Mouse (Mus musculus) heart, embryonic 14.5 days (tissue): ENCODE measurements around the gene Exoc4. TPM values are rescaled to one million over a fixed set of nuclear protein-coding genes. Genes with fewer than 3 reads are reported as not detected.

Experiments
- ATAC-seq: fragments of 200-750 bp; cut with Nextera tagmentation; 2 replicates; pipeline ENCODE4 v1.8.0; 2017; ENCODE audit warnings: low read depth, moderate TSS enrichment; ENCODE audit not compliant: insufficient number of reproducible peaks, insufficient read depth, low FRiP score
- H3K27ac ChIP-seq, 2 experiments: fragments of 200-500 bp in 1 of 2; fragments of 300-500 bp in 1 of 2; sonication (generic) in 1 of 2; replicated peaks in 1 of 2; 2 replicates each; pipeline ENCODE4 v1.5.1; 2012 to 2014; ENCODE audit warnings: low read depth in 2 of 2, low read length in 2 of 2, control low read depth in 1 of 2, mild to moderate bottlenecking in 1 of 2, mixed read lengths in 1 of 2; ENCODE audit not compliant: control insufficient read depth in 1 of 2, insufficient read depth in 1 of 2
- H3K27me3 ChIP-seq: fragments of 300-500 bp; sonication (generic); 2 replicates; pipeline ENCODE4 v1.6.1; 2014; ENCODE audit warnings: mild to moderate bottlenecking, low read length, control low read depth; ENCODE audit not compliant: control insufficient read depth, insufficient read depth
- H3K36me3 ChIP-seq: fragments of 300-500 bp; sonication (generic); 2 replicates; pipeline ENCODE4 v1.6.1; 2014; ENCODE audit warnings: mild to moderate bottlenecking, control low read depth, low read length, mixed read lengths; ENCODE audit not compliant: control insufficient read depth, insufficient read depth
- H3K4me1 ChIP-seq, 2 experiments: fragments of 200-500 bp in 1 of 2; fragments of 300-500 bp in 1 of 2; sonication (generic) in 1 of 2; 2 replicates each; pipeline ENCODE4 v1.6.1; 2012 to 2014; ENCODE audit warnings: low read length in 2 of 2, control low read depth in 1 of 2, mixed read lengths in 1 of 2; ENCODE audit not compliant: control insufficient read depth in 2 of 2, insufficient read depth in 2 of 2
- H3K4me2 ChIP-seq: fragments of 300-500 bp; sonication (generic); 2 replicates; pipeline ENCODE4 v1.6.1; 2014; ENCODE audit warnings: mild to moderate bottlenecking, low read length
- H3K4me3 ChIP-seq, 2 experiments: fragments of 200-500 bp in 1 of 2; fragments of 300-500 bp in 1 of 2; sonication (generic) in 1 of 2; 2 replicates each; pipeline ENCODE4 v1.5.1; 2012 to 2014; ENCODE audit warnings: low read length in 2 of 2, mild to moderate bottlenecking in 2 of 2, control low read depth in 1 of 2, low read depth in 1 of 2, moderate library complexity in 1 of 2; ENCODE audit not compliant: control insufficient read depth in 1 of 2, insufficient read depth in 1 of 2
- H3K9ac ChIP-seq: fragments of 300-500 bp; sonication (generic); 2 replicates; pipeline ENCODE4 v1.6.1; 2014; ENCODE audit warnings: mild to moderate bottlenecking, low read length
- H3K9me3 ChIP-seq: fragments of 300-500 bp; sonication (generic); 2 replicates; pipeline ENCODE4 v1.6.1; 2016; ENCODE audit warnings: low read length, control low read depth; ENCODE audit not compliant: control insufficient read depth
- WGBS: fragments of 180-500 bp; shearing (Covaris S2); extraction: QIAGEN DNeasy Blood & Tissue Kit; methylation state at CpG from one replicate; pipeline ENCODE4 v1.1.7; 2014; 5-methylcytosine and 5-hydroxymethylcytosine counted together
- polyA plus RNA-seq: library from polyadenylated mRNA; unstranded; fragments of >200 nt; fragmentation: Nextera tagmentation; extraction: Ambion mirVana; gene quantifications from 2 replicates; pipeline ENCODE4 v1.2.1, GENCODE M21; 2014

Exoc4 gene
- polyA plus RNA-seq, 1 experiment from 2014 or later = 26.0 TPM

DNA sequence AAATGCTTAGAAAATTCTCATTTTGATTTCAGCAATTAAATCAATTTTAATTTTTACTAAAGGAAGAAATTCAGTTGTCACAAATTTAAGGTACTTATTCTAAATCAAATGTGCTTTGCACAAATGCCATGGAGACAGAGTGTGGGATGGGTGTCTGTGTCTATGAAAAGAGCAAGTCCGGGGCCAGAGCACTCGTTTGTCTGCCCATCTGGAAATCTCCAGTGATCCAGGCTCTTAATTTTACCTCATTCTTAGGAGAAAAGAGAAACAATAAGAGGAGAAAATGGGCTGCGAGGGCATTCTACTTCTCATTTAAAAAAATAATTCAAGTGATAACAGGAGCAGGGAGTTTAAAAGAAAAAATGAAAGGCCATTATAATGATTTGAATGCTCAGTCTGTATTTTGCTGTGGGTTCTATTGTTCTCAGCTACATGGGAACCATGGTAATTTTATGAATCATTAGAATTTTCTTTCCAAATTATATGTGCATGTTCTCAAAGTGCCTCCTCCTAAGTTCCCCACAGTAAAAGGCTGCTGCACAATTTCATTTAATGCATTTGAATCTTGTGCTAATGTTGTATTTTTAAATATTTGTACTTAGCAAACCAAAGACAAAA is 554.7 kb downstream of the Exoc4 start:
- ATAC-seq = no peak
- 76% methylated on average over 3 of the region's 3 CpGs for WGBS
- Histone ChIP-seq H3K4me2 (no peak overlapping the region), H3K27ac (no peak overlapping the region), H3K27me3 (no peaks in the 10 kb centered on the region), H3K4me1 (no peaks in the 10 kb centered on the region), H3K9me3 (no peaks in the 10 kb centered on the region), H3K9ac (no peak overlapping the region), H3K4me3 (no peak overlapping the region), H3K36me3 (no peaks in the 10 kb centered on the region)

DNA sequence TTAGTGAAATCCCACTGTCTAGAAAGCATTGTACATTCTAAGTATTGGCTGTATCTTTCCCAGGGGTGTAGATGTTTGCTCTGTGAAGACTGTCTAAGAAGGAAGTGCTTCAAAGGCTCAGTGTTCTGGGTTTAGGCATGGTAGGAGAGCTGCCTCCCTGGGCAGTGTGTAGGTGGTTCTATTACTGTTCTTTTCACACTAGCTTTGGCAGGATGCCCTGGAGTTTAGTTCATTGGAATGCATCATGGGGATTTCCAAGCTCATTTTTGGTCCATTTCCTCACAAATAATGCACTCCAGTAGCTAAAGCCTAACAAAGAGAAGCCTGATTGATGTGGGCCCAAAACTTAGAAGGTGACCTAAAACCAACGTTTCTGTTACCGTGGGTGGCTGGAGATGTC is 555.9 kb downstream of the Exoc4 start:
- no peaks in the 10 kb centered on the region for H3K27me3 ChIP-seq
- WGBS = 84% methylated on average over 2 of the region's 2 CpGs

DNA sequence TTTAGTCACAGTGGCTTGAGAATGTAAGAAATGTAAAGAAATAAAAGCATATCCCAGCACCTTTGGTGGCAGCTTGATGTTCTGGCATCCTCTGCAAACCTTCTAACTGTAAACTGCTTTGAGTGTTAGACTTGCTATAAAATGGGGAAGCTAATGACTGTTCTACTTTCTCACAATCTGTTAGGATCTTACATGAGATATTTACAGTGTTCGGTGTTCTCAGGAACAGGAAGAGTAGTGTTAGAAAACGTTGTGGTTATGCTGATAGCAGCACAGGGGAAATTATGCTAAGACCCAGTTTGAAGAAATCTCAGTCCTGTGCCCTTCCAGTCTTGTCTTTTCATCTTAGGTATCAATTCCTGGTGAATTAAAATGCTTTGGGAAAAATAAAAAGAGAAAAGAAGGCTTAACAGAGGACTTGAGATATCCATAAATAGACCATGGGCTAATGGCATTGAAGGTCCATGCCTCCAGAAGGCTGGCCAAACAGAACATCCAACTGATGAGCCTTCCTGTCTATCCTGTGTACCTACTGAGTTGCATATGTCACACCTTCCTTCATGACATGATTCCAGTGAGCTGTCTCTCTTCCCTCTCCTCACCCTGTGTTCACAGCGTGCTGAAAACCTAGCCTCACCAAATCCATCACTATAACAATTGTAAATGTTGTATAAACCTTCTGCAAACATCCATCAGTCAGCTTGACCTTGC is 557.3 kb downstream of the Exoc4 start:
- Histone ChIP-seq H3K36me3 (no peaks in the 10 kb centered on the region), H3K9ac (no peak overlapping the region), H3K4me2 (no peak overlapping the region), H3K27ac (no peak overlapping the region), H3K4me3 (no peak overlapping the region), H3K4me1 (peaks cover 0 to 5% of the 10 kb centered on the region in 2 experiments; a peak in 2 of 4 replicates), H3K9me3 (no peaks in the 10 kb centered on the region), H3K27me3 (no peaks in the 10 kb centered on the region)
- no peak for ATAC-seq
- WGBS = 66% methylated on average over 3 of the region's 3 CpGs

More for the DNA sequence above, 555.9 kb downstream of the Exoc4 start:
- Histone ChIP-seq H3K9me3 (no peaks in the 10 kb centered on the region), H3K36me3 (no peaks in the 10 kb centered on the region), H3K4me3 (no peak overlapping the region), H3K4me1 (no peaks in the 10 kb centered on the region), H3K4me2 (no peak overlapping the region), H3K27ac (no peak overlapping the region), H3K9ac (no peak overlapping the region)
- no peak for ATAC-seq

DNA sequence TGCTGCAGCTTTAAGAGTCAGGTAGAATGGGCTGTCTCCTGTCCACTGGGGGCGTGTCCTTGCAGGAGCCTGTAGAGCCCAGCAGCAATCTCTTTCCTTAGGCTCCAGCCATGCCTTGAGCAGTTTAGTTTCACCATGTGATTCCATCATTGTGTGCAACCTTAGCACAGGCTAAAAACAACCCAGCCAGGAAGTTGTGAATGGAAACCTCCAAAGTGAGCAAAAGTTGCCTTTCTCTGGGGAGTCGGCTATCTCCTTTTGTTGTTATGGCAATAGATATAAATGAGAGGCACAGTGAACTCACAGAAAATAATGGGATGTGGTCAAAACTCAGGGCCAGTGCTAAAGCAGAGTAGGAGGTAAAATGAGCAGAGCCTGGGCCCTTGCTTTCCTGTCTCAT is 565.5 kb downstream of the Exoc4 start:
- WGBS = 39% methylated on average over 2 of the region's 2 CpGs
- H3K36me3 ChIP-seq = 0 out of 2 replicates have a peak, but pooled peaks cover 4% of the 10 kb centered on the region
- H3K27me3 ChIP-seq = no peaks in the 10 kb centered on the region
- H3K9ac ChIP-seq = no peak overlapping the region
- no peak overlapping the region for H3K4me2 ChIP-seq
- H3K4me1 ChIP-seq = peaks cover 0 to 9% of the 10 kb centered on the region in 2 experiments; a peak in 2 of 4 replicates
- H3K4me3 ChIP-seq = no peak overlapping the region
- H3K27ac ChIP-seq = no peak overlapping the region
- ATAC-seq = no peak
- H3K9me3 ChIP-seq = no peaks in the 10 kb centered on the region

DNA sequence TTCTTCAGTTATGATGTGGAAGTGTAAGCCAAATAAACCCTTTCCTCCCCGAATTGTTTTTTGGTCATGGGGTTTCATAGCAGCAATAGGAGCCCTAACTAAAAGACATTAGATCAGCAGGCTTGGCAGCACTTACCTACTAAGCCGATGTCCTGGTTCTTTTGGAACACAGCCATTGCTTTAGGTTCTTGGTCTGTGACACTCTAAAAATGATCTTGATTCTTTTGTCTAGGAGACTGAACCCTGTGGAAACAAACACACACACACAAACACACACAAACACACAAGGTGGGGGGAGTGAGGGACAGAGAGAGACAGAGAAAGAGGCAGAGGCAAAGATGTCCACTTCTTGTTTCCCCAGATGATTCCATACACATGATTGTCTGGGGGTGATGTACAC is 574.3 kb downstream of the Exoc4 start:
- Histone ChIP-seq H3K4me2 (no peak overlapping the region), H3K9ac (no peak overlapping the region), H3K9me3 (no peaks in the 10 kb centered on the region), H3K4me1 (peaks cover 17 to 20% of the 10 kb centered on the region in 2 experiments), H3K36me3 (no peaks in the 10 kb centered on the region), H3K27ac (no peak overlapping the region), H3K4me3 (no peak overlapping the region), H3K27me3 (no peaks in the 10 kb centered on the region)
- 76% methylated on average over 2 of the region's 2 CpGs for WGBS
- ATAC-seq = no peak

DNA sequence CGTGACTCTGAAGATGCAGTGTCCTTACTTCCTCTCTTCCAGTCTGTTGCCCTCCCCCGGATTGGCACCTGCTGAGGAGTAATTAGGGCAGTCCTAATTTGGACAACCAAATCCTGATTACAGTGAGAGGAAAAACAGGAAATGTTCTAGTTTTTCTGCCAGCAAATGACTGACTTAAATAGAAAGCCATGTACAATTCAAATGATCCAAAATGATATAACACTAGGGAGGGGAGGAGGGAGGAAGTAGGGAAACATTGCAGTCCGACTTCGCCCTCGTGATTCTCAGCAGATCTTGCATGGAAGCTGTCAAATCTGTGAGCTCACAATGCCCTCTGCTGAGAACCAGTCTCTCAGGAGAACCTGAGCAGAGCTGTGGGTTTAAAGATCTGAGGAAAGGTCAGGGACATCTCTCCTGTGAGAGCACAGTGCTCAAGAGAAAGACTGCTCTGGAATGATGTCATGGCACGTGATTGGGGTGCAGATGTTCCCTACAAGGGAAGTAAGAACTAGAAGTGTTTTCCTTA is 575.0 kb downstream of the Exoc4 start:
- Histone ChIP-seq H3K27ac (peak overlapping the region in 1 of 2 experiments; percentile 4; a peak in 1 of 4 replicates), H3K36me3 (no peaks in the 10 kb centered on the region), H3K4me2 (no peak overlapping the region), H3K27me3 (no peaks in the 10 kb centered on the region), H3K9me3 (no peaks in the 10 kb centered on the region), H3K4me3 (no peak overlapping the region), H3K4me1 (peaks cover 17 to 20% of the 10 kb centered on the region in 2 experiments), H3K9ac (0 out of 2 replicates have a peak overlapping the region, but pooled peaks have one; percentile 30)
- no peak for ATAC-seq
- 50% methylated on average over 6 of the region's 6 CpGs for WGBS

DNA sequence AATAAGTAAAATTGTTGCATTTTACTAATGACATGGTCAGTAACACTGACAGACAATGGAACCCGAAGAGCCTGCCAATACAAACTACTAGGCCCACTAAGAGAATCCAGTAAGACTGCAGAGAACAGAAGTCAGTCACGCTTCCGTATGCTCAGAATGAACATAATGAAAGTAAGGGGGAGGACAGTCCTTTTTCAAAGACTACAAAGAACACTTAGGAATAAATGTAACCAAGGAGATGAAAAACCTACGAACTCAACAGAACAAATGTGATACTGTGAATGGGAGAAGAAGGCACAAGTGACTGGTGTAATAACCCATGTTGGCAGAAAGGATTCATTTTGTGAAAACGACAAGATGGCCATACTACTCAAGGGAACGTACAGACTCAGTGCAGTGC is 579.6 kb downstream of the Exoc4 start:
- H3K4me3 ChIP-seq = no peak overlapping the region
- no peak for ATAC-seq
- H3K4me1 ChIP-seq = peaks cover 4 to 7% of the 10 kb centered on the region in 2 experiments; a peak in 2 of 4 replicates
- H3K9ac ChIP-seq = no peak overlapping the region
- no peaks in the 10 kb centered on the region for H3K27me3 ChIP-seq
- 94% methylated on average over 6 of the region's 6 CpGs for WGBS
- H3K27ac ChIP-seq = no peak overlapping the region
- no peaks in the 10 kb centered on the region for H3K9me3 ChIP-seq
- H3K36me3 ChIP-seq = no peaks in the 10 kb centered on the region
- no peak overlapping the region for H3K4me2 ChIP-seq
